Mouse (Mus musculus) embryonic fibroblast, embryonic 13.5 days (primary cell): ENCODE results near the gene Kif23.

Source experiments
- CTCF ChIP-seq: IDR thresholded peaks from 2 replicates; pipeline ENCODE4 v1.5.1; 2011; ENCODE audit warnings: mild to moderate bottlenecking, control low read depth, low read length, moderate library complexity, borderline replicate concordance; ENCODE audit not compliant: insufficient read depth
- POLR2A ChIP-seq: IDR thresholded peaks from 2 replicates; pipeline ENCODE4 v1.6.1; 2011; ENCODE audit warnings: low read depth, mild to moderate bottlenecking, control low read depth, low read length, moderate library complexity

GRCm38 (mm10) chr9:61977258-61977945 lies 30.8 kb upstream of the Kif23 start:
- TF ChIP-seq POLR2A (no peak), CTCF (no peak)
